Mouse (Mus musculus) olfactory bulb, adult 2 months (tissue): ENCODE data around the gene Gm17577. TPM values are rescaled to one million over a fixed set of nuclear protein-coding genes. Genes with fewer than 3 reads are reported as not detected.
"Not testable (repeated sequence)": the region's sequence is repeated elsewhere in the genome, so short reads cannot be mapped to it uniquely, and the experiment has no call there.

Experiments
- H3K27ac ChIP-seq: fragments of 200-500 bp; 2 replicates; pipeline ENCODE4 v1.5.1; 2012; ENCODE audit warnings: low read depth, low read length; ENCODE audit not compliant: insufficient read depth
- H3K4me1 ChIP-seq: fragments of 200-500 bp; 2 replicates; pipeline ENCODE4 v1.6.1; 2012; ENCODE audit warnings: low read length; ENCODE audit not compliant: control insufficient read depth, insufficient read depth
- H3K4me3 ChIP-seq: fragments of 200-500 bp; 2 replicates; pipeline ENCODE4 v1.5.1; 2012; ENCODE audit warnings: mild to moderate bottlenecking, low read depth, low read length, moderate library complexity; ENCODE audit not compliant: insufficient read depth
- WGBS: fragments of 180-500 bp; shearing (Covaris S2); methylation state at CpG from one replicate; pipeline ENCODE4 v1.1.7; 2018; 5-methylcytosine and 5-hydroxymethylcytosine counted together
- polyA plus RNA-seq: library from polyadenylated mRNA; stranded (reverse); fragments of >200 nt; gene quantifications from 2 replicates; pipeline ENCODE4 v1.2.4, GENCODE M21; 2012; ENCODE audit warnings: low replicate concordance; ENCODE audit not compliant: missing spikeins, insufficient read depth, insufficient read length

Gm17577 gene
- polyA plus RNA-seq: not detected in 2 replicates

GRCm38 (mm10) chrX:123246807-123247206, at the start of gene Gm17577:
TSS of gene Gm17577 (minus strand) at chrX:123246907.
- H3K27ac ChIP-seq, H3K4me3 ChIP-seq, H3K4me1 ChIP-seq: not testable (repeated sequence)
- no CpG with 5 or more reads among the region's 3 CpGs for WGBS

- H3K4me1 ChIP-seq, H3K4me3 ChIP-seq, H3K27ac ChIP-seq: not testable (repeated sequence)
- no CpG with 5 or more reads among the region's 1 CpGs for WGBS
These were observed 24.3 kb downstream of the Gm17577 start, which contains the start of gene Srsx for GRCm38 (mm10) chrX:123222381-123222780. TSS of gene Srsx (minus strand) at chrX:123222481.

Other genes with a start within 250 kb of the Gm17577 start
- gene Gm17521, start 217.2 kb downstream of the Gm17577 start, polyA plus RNA-seq: not detected in 2 replicates
- gene Cldn34c1, start 143.4 kb downstream of the Gm17577 start, polyA plus RNA-seq: not detected in 2 replicates
- gene Srsx, start 24.4 kb downstream of the Gm17577 start, polyA plus RNA-seq: not detected in 2 replicates